Mouse (Mus musculus) lung, postnatal 0 days (tissue): ENCODE measurements around the gene Aamdc.

Experiments
- CTCF ChIP-seq: IDR thresholded peaks from 2 replicates; pipeline ENCODE4 v1.5.1; 2016; ENCODE audit warnings: antibody characterized with exemption, mild to moderate bottlenecking
- EP300 ChIP-seq: IDR thresholded peaks from 2 replicates; pipeline ENCODE4 v1.6.1; 2016; ENCODE audit warnings: antibody characterized with exemption, mild to moderate bottlenecking, control low read depth

- no peak for TF ChIP-seq CTCF
- no peak for TF ChIP-seq EP300
These were observed 12.0 kb upstream of the Aamdc start for GRCm38 (mm10) chr7:97591336-97591735.
